Mouse (Mus musculus): ENCODE measurements around the gene Trim7.
"Not testable (repeated sequence)": the region's sequence is repeated elsewhere in the genome, so short reads cannot be mapped to it uniquely, and the experiment has no call there.

Trim7 gene

DNA sequence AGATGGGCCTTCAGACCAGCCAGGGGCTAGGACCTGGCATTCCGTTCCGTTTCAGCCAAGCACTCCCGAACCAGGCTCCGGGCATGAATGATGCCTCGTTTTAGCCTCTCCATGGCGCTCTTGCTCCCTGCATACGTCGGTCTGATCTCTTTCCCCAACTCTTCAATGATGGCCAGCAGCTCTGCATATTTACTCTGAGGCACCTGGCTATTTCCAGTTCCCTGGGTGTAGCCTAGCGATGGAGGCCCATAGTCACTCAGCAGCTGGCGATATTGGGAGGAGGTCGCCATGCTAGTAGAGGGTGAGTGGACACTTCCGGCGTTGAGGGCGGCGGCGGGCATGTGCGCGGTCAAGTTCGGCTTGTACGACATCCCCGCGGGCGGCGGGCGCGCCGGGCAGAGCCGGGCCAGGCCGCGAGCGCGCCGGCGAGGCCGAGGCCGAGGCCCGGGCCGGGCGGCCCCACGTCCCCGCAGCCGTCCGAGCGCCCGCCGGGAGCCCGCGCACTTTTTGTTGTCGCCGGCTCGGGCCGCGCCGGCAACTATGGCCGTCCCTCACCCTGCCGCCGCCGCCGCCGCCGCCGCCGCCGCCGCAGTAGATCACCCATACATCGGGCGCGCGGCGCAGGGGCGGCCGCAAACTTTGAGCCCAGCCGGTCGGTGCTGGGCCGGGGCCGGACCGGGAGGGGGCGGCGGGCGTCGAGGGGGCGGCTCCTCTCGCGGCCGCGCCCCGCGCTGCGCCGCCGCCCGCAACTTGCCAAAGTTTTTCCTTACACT is at the start of gene Trim7, which contains the start of gene Gm12184:
Trim7 (plus strand) TSS at position 162 of the 773 bp plus-strand sequence.
Gm12184 (minus strand) TSS at position 677 of the 773 bp plus-strand sequence.
- DNase-seq (ENCODE audit: low read depth in 2 of 2, low spot score in 2 of 2), result not testable (repeated sequence)

DNA sequence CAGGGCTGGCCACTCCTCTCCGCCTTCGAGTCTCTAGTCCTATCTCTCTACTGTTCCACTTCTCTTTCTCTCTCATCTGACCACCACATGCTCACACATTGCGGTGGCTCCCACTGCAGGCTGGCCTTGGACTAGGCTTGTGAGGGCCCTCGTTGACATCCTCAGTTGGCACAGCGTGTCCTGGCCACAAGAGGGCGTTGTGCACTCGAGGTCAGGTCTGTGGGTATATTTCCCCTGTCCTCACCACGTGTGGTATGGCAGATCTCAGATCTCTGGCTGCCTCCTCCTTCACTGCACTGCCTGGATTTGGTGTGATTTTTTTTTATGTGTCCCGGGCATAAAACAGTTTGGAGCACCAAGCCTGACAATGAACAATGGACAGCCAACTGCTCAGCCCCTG is 49.3 kb upstream of the Trim7 start:
- peak in 1 of 2 experiments; percentile 48 for DNase-seq (ENCODE audit: low read depth in 2 of 2, low spot score in 2 of 2)

DNA sequence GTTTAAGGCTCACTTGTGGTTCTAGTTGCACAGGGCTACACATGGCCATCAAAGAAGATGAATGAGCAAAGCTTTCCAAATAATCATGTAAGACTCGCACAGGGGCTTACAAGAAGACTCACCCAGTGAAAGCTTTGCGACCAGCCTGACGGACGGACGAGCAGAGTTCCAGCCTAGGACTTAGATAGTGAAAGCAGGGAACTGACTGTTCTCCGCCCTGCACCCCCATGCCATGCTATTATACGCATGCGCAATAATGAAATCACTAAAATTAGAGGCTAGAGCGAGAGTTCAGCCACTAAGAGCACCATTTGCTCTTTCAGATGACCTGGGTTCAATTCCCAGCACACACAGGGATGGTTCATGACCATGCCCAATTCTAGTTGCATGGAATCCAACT is 48.6 kb upstream of the Trim7 start:
- DNase-seq (ENCODE audit: low read depth in 2 of 2, low spot score in 2 of 2), result no peak

DNA sequence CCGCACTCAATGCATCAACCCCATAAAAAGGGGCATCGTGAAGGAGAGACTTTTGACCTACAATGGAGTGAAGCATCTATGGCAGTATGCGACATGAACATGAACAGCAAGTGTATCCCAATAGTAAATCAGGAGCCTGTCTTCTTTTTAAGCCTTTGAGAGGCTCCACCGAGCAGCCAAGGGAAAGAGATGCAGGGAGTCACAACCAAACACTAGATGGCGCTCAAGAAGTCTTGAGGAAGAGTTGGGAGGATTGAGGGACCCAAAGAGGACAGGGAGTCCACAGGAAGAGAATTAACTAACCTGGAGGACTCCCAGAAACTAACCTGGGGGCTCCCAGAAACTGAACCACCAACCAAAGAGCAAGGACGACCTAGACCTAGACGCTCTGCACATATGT is 46.5 kb upstream of the Trim7 start:
- DNase-seq (ENCODE audit: low read depth in 2 of 2, low spot score in 2 of 2), result peak; percentile 48 to 61

DNA sequence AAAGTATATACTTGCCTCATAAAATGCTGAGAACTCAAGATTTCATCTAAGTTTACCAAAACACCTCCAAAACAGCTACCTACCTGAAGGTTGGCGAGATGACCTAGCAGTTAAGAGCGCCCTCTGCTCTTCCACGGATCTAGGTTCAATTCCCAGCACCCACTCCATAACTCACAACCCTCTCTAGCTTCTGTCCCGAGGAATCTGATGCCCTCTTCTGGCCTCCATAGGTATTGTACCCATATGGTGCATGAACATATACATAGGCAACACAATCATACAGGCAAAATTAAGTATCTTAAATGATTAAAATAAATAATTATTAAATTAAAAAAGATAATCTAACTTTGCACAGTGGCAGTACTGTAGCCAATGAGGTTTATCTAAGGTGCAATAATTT is 43.7 kb upstream of the Trim7 start:
- no peak for DNase-seq (ENCODE audit: low read depth in 2 of 2, low spot score in 2 of 2)

DNA sequence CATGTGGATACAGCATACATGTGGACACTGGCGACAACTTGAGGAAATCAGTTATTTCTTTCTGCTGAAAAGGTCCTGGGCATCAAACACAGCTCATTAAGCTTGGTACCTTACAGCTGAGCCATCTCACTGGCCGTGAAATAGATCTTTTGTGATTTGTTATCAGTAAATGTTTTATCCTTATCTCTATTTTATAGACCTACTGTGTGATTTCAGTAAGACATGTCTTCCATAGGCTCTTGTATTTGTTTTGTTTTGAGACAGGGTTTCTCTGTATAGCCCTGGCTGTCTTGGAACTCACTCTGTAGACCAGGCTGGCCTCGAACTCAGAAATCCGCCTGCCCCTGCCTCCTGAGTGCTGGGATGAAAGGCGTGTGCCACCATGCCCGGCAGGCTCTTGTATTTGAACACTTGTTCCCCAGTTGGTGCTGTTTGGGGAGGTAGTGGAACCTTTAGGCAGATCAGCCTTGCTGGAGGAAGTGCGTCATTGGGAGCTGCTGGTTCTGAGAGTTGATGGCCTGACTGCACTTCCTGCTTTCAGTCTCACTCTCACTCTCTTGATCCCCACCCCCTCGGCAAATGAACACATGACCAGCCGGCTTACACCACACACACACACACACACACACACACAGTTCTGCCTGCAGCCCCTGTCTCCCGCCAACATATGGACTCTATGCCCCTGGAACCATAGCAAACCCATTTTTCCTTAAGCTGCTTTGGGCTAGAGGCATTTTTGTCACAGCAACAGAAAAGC is 38.3 kb upstream of the Trim7 start:
- peak; percentile 71 to 79 for DNase-seq (ENCODE audit: low read depth in 2 of 2, low spot score in 2 of 2)

DNA sequence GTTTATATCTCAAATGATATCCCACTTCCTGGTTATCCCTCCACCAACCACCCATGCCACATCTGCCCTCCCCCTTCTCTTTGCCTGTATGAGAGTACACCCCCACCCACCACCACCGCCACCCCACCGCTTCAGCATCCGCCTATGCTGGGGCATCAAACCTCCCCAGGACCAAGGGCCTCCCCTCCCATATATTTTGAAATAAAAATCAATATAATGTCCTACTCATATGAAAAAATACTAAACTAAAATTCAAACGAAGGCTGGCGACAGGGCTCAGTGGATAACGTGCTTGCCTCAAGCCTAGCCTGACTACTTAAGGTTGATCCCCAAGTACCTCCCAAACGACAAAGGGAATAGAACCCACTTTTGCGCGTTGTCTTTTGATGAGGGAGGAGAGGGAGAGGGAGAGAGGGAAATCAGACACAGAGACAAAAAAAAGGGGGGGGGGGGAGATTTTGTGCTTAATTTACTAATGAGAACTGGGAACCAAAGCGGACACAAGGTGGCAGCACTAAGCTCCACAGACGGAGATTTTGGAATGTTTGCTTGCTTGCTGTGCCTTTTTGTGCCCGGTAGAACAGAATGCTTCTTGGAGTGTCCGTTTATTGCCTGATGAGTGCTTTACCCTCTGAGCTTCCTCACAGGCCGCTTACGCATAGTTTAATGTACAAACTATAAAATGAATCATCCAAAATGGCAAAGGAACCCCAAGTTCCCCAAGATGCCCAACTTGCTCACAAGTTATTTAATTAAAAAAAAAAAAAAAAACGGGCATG is 37.4 kb upstream of the Trim7 start:
- DNase-seq (ENCODE audit: low read depth in 2 of 2, low spot score in 2 of 2), result peak; percentile 57 to 77

DNA sequence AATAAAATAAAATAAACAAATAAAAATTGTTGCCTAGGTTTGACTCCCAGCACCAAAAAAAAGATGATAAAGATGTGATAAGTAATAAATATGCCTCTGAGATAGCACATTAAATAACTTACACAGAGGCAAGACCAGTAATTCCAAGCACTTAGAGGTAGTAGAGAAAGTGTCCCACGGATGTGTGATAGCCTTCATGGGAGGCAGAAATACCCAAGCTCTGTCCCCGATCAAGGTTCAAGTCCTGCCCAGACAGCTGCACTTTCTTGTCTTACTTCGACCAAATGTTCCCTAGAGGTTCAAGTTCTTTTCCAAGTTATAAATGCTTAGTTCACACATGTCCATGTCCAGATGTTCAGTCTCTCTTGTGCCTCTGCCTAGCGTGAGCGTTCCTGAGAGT is 36.7 kb upstream of the Trim7 start:
- DNase-seq (ENCODE audit: low read depth in 2 of 2, low spot score in 2 of 2), result no peak

DNA sequence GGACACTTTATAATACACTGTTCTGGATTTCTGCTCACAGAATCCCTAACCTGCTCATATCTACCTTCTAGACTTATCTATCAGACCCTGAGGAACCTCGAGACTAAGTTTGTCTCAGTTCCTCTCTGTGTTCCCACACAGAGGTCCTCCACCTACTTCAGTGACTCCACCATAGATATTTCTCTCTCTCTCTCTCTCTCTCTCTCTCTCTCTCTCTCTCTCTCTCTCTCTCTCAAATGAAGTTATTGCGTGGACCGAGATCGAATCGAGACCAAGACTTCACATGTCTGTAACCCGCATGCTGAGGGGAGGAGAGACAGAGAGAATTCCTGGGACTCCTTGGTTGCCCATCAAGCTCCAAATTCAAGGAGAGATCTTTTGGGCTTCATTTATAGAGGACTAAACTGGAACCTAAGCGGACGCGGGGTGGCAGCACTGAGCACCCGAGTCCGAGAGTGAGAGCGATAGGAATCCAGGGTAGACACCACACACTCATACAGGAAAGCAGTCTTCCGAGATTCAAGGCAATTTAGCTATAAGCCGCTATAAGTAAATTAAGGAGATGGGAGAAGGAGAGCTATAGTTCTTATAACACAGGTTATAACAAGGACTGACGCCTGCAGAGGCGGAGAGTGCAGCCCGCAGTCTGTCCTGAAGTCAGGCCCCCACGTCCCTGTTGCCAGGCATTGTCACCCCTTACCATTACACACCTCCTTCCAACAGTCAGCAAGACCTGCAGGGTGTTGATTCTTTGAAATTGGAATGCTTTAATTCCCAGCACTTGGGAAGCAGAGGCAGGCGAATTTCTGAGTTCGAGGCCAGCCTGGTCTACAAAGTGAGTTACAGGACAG is 35.7 kb upstream of the Trim7 start:
- peak; percentile 75 to 85 for DNase-seq (ENCODE audit: low read depth in 2 of 2, low spot score in 2 of 2)

DNA sequence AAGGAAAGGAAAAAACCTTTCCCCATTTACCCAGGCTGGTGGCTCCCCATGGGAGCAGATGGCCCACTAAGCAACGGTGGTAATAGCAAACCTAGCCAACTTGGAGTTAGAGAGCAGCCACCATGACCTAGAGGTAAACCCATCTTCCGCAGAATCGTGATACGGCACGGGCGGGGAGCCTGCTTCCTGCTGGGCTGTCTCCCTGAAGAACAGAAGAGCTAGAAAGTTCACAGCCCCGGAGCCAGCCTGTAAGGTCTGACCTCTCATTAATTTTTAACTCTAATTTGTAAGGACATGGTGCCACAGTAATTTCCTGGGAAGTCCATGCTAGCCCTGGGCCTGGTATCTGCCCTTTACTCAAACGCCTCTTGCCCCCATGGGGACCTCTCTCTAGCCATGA is 35.0 kb upstream of the Trim7 start:
- DNase-seq (ENCODE audit: low read depth in 2 of 2, low spot score in 2 of 2), result no peak

DNA sequence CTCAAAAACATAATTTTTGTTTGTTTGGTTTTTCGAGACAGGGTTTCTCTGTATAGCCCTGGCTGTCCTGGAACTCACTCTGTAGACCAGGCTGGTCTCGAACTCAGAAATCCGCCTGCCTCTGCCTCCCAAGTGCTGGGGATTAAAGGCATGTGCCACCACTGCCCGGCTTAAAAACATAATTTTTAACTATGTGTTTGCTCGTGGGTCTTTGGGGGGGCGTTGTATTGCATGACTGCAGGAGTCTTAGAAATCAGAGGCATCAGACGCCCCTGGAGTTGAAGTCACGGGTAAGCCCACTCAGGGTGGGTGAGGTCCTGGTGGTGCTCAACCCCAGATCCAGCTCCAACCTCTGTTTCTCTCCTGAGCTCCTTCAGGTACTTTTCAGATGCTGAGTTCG is 34.0 kb upstream of the Trim7 start:
- not testable (repeated sequence) for DNase-seq (ENCODE audit: low read depth in 2 of 2, low spot score in 2 of 2)

DNA sequence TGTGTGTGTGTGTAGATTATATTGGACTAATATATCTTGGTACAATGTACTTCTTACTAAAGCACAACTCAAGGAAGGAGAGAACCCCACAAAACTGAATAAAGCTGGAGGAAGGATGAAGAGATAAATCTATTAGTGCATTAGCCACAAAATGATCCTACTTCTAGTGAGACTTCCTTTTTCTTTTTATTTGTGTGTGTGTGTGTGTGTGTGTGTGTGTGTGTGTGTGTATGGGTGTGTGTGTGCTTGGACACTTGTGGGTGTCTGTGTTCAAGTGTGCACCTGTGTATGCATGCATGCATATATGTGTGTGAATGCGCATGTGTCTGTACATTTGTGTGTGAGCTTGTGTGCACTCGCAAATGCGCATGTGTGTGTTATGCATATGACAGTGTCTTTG is 32.8 kb upstream of the Trim7 start:
- no peak for DNase-seq (ENCODE audit: low read depth in 2 of 2, low spot score in 2 of 2)

DNA sequence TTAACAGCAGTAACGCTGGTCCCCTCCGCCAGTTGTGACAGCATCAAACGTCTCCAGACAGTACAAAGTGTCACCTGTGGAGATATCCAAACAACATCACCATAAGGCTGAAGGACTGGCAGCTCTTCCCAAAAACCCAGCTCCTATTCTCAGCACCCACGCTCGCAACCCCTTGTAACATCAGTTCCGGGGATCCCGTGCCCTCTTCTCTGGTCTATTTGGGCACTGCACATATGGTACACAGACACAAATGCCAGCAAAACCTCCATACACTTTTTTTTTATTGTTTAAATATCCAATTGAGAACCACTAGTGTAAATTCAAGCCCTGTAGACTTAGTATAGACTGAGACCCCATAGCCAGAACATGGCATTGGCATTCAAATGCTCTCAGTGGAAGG is 30.7 kb upstream of the Trim7 start:
- peak in 1 of 2 experiments; percentile 45 for DNase-seq (ENCODE audit: low read depth in 2 of 2, low spot score in 2 of 2)

DNA sequence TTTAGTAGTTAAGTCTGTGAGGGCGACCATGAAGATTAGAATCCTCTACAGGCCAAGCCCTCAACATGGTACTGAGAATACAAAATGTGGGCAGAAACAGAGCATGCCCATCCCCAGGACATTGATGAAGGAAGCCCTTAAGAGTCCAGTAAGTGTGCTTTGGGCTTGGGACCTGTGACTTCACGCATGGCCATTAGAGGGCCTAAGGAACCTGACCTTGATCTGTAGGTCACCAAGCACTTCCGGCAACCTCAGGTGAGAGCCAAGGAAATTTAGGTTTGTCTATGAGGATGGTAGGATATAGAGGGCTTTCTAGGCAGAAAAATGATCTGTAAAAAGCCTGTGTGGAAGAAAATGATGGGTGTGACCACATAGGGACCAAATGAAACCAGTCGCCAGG is 29.6 kb upstream of the Trim7 start:
- no peak for DNase-seq (ENCODE audit: low read depth in 2 of 2, low spot score in 2 of 2)

DNA sequence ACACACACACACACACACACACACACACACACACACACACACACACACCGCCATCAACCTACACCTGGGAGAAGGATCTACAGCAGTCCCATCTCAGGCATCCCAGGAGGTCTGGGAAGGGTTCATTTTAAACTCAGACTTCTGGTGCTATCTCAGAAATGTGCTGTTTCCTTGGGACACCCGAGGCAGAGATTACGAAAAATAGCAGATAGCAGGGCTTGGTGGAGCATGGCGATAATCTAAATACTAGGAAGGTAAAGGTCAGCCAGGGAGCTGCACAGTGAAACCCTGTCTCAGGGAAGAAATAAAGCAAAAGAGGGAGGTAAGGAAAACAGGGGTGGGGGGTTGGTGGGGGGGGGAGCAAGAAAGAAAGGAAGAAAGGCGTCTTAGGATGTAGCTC is 28.7 kb upstream of the Trim7 start:
- DNase-seq (ENCODE audit: low read depth in 2 of 2, low spot score in 2 of 2), result no peak

DNA sequence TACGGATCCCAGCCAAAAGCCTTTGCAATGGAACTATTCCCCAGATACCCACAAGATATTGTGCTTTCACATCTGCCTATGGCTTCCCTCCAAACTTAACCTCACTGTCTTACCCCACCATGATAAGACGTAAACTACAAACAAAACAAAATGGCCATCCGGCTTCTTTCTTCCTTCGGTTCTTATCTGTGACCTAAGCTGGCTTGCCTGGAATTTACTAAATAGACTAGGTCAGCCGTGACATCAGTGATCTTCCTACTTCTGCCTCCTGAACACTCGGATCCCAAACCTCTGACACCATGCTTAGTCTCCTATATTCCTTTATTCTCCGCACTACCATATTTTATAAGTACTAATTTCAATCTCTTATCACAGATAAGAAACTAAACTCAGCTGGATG is 27.6 kb upstream of the Trim7 start:
- DNase-seq (ENCODE audit: low read depth in 2 of 2, low spot score in 2 of 2), result no peak

DNA sequence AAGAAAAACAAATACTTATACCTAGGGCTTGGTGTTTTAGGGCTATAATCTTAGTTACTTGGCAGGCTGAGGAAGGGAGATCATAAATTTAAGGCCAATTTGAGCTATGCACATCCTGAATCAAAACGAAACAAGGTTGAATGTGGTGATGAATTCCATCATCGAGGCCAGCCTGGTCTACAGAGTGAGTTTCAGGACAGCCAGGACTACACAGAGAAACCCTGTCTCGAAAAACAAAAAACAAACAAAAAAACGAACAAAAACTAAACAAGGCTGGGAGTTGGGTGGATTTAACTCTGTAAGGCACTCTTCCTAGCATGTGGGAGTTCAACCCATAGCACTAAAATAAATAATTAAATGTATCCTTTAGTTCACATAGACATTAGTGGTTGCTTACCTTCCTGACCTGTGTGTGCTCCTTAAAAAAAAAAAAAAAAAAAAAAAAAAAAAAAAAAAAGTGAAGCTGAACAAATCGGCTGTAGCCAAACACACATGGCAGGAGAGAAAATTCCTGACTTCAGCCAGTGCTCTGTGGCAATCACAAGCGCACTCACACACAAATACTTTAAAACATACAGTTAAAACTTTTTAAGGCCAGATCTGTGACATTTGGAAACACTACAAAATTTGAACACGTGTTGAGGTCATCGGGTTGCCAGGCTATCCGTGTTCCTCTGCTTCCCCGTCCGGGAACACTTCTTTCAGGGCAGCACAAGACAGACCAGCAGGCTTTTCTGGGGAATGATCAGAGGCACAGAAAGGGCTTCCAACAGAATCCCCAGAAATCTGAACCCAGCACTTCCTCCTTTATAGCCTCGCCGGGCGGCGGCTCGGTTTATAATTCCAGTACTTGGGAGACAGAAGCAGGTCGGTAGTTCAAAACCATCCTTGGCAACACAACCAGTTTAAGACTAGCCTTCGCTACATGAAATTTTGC is 26.7 kb upstream of the Trim7 start:
- DNase-seq (ENCODE audit: low read depth in 2 of 2, low spot score in 2 of 2), result no peak

DNA sequence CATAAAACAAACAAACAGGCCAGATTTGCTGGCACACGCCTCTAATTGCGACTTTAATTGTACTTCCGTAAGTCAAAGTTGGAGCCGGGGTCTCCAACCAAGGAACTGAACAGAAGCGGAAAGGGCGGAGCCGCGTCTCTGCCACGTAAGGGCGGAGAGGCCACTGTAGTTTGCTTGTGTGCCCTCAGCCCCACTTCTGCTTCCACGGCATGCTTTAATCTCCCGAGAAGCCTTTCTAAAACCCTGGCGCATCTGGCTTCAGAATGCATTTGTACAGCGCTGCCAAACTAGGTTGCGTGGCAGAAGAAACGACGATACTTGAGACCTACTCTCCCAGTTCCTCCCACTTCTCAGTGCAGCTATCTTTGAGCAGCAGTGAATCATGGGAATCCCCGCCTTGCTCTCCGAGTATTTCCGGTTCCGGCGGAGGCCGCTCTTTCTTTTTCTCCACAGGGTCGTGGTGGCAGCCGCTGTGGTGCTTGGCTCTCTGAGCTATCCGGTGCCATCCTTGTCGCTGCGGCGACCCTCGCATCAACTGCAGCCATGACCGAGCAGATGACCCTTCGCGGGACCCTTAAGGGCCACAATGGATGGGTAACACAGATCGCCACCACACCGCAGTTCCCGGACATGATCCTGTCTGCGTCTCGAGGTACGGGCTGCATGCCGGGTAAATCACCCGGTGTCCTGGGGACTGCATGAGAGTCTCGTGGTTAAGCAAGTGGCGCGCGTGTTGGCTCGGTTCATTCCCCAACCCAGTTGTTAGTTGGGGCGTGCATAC is 25.8 kb upstream of the Trim7 start, which contains the start of gene Rack1:
Rack1 (plus strand) TSS at position 412 of the 781 bp plus-strand sequence.
- DNase-seq (ENCODE audit: low read depth in 2 of 2, low spot score in 2 of 2), result peak; percentile 83 to 87
